Mouse (Mus musculus): Measurements from ENCODE around the gene Gm364. TPM values are rescaled to one million over a fixed set of nuclear protein-coding genes. Genes with fewer than 3 reads are reported as not detected.

Gm364 gene
- polyA plus RNA-seq, 1 experiment from 2014 or later = not detected

DNA sequence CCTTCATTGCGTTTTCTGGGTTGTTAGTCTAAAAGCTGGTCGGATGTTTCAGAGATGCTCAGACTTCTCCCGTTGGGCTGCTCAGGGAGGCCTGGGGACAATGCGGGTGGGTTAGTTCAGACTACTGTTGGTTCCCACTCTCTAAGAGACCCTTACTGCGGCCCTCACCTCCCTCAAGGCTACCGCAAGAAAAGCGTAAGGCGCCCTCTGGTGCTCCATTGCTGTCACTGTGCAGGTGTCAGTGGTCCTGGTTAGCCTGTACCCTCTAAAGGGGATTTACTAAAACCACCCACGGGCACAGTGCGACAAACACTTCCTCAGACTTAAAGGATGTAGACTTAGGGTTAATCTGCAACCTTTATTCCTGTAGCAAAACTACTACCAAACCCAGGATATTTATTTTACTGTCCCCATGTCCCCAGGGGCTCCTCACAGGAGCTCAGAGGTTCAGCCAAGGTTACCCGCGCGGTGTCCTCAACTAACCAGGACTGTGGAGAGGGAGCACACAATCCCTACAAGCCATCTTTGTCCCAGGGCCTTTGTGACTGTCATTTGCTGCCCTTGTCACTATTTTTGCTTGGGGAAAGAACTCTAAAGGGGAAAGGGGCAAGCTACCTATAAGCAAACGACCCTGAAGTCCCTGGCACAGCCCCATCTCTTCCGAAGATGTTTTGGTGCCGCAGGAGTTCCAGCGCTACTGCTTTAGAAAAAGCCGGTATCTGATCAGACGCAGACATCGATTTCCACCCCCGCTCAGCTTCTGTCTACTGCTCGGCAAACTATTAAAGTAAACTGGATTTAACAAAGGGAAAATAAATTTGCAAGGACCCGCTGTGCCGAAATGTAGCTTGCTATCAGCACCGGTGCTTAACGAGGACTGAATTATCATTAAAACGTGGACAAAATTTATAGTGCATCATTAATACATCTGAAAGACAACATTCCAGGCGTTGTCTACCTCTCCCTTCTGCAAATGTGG is 112.5 kb downstream of the Gm364 start:
- Histone ChIP-seq H3K36me3 (ENCODE audit: control insufficient read depth, insufficient read depth, low read length) (no peaks in the 10 kb centered on the region), H3K4me1 (ENCODE audit: control insufficient read depth, insufficient read depth, low read length) (no peaks in the 10 kb centered on the region), H3K4me2 (replicated peaks; ENCODE audit: low read depth, low read length) (no peak overlapping the region), H3K4me3 (ENCODE audit: low read depth, low read length) (no peak overlapping the region), H3K9me3 (ENCODE audit: control insufficient read depth, low read depth, low read length) (no peaks in the 10 kb centered on the region), H3K27me3 (ENCODE audit: control insufficient read depth, insufficient read depth, low read length) (no peaks in the 10 kb centered on the region), H3K9ac (replicated peaks; ENCODE audit: low read depth, low read length) (no peak overlapping the region), H3K27ac (ENCODE audit: low read length) (no peak overlapping the region)
- no peak for ATAC-seq (ENCODE audit: insufficient number of reproducible peaks, insufficient read depth, low FRiP score, low read depth)
- 42% methylated on average over 28 of the region's 28 CpGs for WGBS

Other genes starting within 250 kb of the Gm364 start
- gene Cd40lg, start 197.0 kb upstream of the Gm364 start, polyA plus RNA-seq (2014; fragmentation: Nextera tagmentation; extraction: Ambion mirVana) = not detected in 2 replicates
- gene Arhgef6, start 70.4 kb upstream of the Gm364 start, polyA plus RNA-seq (2014; fragmentation: Nextera tagmentation; extraction: Ambion mirVana) = 4.4 and 5.4 TPM in 2 replicates
- gene Rbmx, start 16.1 kb upstream of the Gm364 start, polyA plus RNA-seq (2014; fragmentation: Nextera tagmentation; extraction: Ambion mirVana) = 134 and 139 TPM in 2 replicates
- not detected in 2 replicates for gene Gpr101, start 94.6 kb downstream of the Gm364 start, polyA plus RNA-seq (2014; fragmentation: Nextera tagmentation; extraction: Ambion mirVana)